Mouse (Mus musculus) kidney, postnatal 14 days (tissue): ENCODE results near the gene Tssc4.

Experiments
- DNase-seq: peaks from one replicate; pipeline ENCODE4 v3.0.0; 2022; ENCODE audit warnings: mixed read lengths

Tssc4 gene

GRCm38 (mm10) chr7:143069751-143070400 is 827 bp downstream of the Tssc4 start:
- peak; percentile 14 for DNase-seq

GRCm38 (mm10) chr7:143070506-143071070 is 1.5 kb downstream of the Tssc4 start:
- no peak for DNase-seq

DNA sequence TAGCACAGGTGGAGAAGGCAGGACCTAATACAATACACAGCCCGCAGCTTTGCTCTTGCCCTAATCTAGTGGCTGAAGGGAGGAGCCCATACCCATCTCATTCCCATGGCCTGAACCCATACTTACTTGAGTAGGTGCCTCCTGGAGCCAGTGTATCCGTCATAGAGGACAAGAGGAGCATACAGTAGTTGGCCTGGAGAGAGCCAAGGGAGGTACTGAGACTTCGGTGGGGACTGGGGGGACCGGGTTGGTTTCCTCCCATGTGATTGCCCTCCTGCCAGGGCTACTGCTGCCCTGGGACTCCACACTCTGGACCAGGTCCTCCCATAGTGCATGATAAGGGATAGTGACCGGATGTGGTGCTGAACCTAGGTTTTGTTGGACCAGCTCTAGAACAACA is 3.6 kb downstream of the Tssc4 start:
- no peak for DNase-seq

DNA sequence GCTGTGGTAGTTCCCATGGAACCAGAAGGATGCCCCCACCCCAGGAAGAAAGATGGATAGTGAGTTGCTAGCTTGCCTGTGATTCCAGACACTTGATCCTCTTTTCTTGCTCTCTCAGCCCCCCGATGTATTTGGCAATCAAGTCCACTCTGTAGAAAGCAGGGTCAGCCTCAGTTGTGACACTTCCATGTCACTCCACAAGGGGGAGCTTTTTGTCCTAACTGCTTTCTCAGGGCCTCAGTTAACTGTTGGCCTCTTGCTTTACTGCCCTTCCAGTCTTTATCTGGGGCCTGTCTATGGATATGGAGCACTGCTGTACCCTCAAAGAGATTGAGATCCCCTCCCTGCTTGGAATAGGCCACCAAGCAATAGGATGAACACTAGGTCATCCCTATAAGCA is 4.0 kb downstream of the Tssc4 start:
- peak; percentile 49 for DNase-seq

GRCm38 (mm10) chr7:143075394-143075793 is 6.3 kb downstream of the Tssc4 start:
- DNase-seq = no peak

- no peak for DNase-seq
Measured at GRCm38 (mm10) chr7:143077351-143077750, 8.3 kb downstream of the Tssc4 start.

DNA sequence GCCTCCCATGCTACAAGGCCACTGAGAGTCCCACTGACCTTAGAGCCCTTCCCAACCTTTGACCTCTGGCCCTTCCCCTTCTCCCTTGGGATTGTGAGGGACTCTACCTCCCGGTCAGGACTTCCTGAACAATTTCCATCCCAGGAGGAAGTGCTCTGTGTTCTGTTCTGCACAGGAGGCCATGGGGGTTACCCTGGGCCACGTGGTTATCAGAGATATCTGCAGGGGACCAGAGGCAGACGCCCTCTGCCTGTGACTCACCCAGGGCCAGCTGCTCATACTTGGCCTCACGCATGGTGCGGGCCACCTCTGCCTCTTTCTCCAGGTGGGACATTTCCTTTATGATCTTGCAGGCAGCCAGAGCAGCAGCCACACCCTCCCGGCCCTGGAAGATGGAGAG is 13.0 kb downstream of the Tssc4 start:
- DNase-seq = no peak

DNA sequence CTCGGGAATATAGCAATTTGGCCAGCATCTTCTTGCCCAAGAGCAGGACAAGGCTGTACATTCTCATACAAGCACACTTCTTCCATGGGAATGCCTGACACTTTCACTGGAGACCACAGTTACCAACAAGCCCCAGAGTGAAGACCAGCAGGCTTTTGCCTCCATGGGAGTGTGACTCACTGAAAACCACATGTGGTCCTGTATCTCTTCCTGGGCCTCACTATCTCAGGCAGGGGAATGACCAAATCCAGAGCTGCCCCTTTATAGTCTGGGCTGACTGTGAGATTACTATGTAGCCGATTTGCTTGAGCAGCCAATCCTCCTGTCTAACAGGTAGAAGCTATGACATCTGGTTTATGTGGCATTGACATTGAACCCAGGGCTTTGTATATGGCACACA is 14.7 kb downstream of the Tssc4 start:
- no peak for DNase-seq

- DNase-seq = peak; percentile 74
Measured at GRCm38 (mm10) chr7:143086366-143086765, 17.3 kb downstream of the Tssc4 start.

- peak; percentile 76 for DNase-seq
Measured at GRCm38 (mm10) chr7:143087070-143087579, 18.1 kb downstream of the Tssc4 start.

DNA sequence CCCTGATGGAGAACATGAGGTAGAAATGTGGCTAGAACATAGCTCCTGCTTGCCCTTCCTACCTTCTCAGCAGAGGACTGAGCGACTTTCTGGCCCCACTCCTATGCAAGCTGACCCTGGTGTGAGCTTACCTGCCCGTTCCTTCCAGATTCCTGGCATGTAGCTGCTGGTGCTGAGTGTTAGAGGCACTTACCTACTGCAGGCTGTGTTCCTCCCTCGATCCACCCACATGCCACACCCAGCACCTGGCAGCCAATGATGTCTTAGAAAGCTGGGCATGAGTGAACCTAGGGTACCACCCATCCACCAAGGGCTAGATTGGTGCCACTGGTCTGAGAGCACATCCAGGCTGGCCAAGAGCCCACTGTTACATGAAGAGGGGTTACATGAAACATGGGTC is 24.8 kb downstream of the Tssc4 start:
- DNase-seq = no peak

GRCm38 (mm10) chr7:143094592-143095553 is 25.8 kb downstream of the Tssc4 start, which contains the start of gene Trpm5:
Gene Trpm5, minus strand, starts transcription at chr7:143094642.
- DNase-seq = peak; percentile 70

- DNase-seq = no peak
Measured at GRCm38 (mm10) chr7:143095554-143095907, 26.5 kb downstream of the Tssc4 start.

- no peak for DNase-seq
Measured at GRCm38 (mm10) chr7:143100759-143101158, 31.7 kb downstream of the Tssc4 start.

- DNase-seq = peak; percentile 45
Measured at GRCm38 (mm10) chr7:143105258-143105897, 36.3 kb downstream of the Tssc4 start.

GRCm38 (mm10) chr7:143106062-143106461 is 37.0 kb downstream of the Tssc4 start, which contains the start of gene Kcnq1:
Gene Kcnq1, plus strand, starts transcription at chr7:143106362.
- no peak for DNase-seq

DNA sequence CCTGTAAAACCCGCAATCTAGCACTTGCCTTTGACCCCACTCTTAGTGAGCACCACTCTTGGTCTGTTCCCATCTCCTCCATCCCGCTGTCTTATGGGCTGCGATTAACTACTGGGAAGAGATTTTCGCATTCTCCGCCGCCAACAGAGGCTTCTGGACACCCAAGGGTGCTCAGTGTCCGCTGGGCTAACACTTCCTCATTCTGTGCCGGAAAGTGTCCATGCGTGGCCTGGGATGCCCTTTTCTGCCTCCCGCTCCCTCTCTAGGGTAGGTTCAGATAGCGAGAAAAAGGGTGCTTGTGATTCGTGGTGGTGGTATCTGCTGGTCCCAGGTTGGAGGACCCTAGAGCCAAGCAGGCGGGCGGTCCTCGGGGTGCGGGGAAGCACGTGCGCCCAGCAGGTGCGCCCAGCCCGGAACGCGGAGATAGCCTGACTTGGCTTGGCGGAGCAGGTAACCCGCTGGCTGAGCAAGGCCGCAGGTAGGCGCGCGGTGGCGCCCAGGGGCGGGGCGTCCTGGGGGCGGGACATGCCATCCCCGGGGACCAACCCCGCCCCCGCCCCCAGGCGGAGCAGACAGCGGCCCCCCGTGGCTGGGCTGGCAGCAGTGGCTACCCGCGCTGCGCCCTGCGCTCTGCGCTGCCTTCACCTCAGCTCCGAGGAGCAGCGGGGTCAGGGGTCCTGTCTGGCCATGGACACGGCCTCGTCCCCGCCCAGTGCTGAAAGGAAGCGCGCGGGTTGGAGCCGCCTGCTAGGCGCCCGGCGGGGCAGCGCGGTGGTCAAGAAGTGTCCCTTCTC is 37.8 kb downstream of the Tssc4 start:
- DNase-seq = peak; percentile 84

DNA sequence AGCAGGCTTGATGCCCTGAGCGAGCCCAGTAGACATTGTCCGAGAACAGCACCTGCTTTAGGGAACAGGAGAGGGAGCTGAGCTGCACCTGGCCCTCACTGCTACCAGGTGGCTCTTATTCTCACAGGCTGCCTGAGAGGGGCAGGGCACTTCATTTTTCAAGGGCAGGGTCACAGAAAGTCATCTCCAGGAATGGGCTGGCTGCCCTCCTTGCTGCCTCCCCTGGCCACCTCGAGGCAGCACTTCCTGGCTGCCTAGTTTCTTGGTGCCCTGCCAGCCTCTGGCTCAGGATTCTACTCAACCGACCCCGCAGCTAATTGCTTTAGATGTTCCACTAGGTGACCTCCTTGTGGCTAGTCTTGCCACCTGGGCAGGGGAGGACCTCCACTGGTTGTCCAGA is 39.2 kb downstream of the Tssc4 start:
- DNase-seq = peak; percentile 76

DNA sequence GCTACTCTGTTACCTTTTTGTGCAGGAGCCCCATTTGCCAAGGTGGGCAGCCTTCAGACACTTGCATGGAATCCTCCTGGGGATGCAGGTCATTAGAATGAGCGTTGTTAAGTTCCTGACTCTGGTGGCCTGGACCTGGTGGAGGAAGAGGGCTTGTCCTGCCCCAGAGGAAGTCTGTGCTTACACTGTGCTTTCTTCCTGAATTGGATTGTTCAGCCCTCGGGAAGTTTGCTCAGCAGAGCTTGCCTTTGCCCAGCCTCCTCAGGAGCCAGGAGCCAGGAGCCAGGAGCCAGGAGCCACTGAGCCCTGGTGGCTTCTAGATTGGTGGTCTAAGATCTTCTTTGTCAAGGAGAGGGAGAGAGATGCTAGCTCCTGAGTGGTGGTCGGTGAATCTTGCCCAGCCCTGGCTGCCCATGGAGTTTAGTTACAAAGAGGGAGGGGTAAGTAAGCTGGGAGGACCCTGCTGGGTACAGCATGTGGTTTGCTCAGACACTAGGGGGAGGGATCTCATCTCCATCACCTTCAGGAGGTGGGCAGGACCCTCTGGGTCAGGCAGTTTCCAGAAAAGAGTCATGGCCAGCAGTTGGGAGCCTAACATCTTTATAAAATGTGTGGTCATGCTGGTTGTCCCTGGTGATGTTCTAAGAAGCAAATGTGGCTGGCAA is 40.1 kb downstream of the Tssc4 start:
- peak; percentile 36 for DNase-seq

- no peak for DNase-seq
Measured at GRCm38 (mm10) chr7:143109696-143110095, 40.6 kb downstream of the Tssc4 start.

DNA sequence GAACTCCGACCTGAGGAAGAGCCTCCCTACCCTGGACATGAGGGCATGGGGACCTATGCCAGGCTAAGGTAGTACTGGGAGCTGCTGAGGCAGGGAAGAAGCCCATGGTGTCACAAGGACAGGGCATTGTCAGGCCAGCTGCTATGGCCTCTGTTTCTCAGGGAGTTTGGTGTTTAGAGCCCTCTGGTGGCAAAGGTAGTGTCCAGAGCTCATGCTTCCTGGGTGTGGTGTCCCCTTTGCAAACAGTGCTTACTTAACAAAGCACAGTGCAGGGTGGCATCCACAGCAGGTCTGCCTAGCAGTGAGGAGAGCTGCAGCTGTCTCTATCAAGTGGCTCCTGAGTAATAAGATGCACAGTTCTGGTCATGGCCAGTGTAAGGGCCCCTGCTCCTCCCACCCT is 41.8 kb downstream of the Tssc4 start:
- DNase-seq = no peak
